Mouse (Mus musculus): ENCODE data around the gene 9030025P20Rik.
A peak's percentile ranks its signal among the peaks of the same experiment; 100 is the strongest.
"Not testable (repeated sequence)": the region's sequence is repeated elsewhere in the genome, so short reads cannot be mapped to it uniquely, and the experiment has no call there.

9030025P20Rik gene

DNA sequence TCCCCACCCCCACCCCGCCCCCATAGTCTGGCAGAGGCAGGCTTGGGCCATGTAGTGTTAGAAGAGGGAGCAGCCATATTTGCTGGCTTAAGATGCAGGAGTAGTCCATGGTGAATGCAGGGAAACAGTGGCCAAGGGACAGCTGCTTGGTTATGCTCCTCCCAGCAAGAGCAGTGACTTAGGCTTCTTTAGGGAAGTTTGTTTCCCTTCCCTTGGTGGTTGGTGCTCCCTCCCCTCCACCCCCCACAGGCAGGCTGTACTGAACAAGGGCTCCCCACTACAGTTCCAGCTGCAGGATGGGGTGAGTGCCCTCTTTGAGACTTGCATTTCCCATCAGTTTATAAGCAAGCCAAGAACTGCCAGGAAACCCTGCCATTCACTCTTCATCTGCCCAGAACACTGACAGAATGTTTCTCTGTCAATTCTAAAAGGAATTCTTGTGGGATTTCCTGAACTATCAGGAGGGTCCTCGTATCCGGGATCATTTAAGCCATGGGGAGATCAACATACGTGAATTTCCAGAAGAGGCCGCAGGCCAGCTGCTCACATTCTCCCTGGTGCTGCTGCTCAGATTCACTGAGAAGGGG, 11.9 kb downstream of the 9030025P20Rik start:
- DNase-seq (ENCODE audit: low spot score in 2 of 2): peak in 1 of 2 experiments; percentile 5

DNA sequence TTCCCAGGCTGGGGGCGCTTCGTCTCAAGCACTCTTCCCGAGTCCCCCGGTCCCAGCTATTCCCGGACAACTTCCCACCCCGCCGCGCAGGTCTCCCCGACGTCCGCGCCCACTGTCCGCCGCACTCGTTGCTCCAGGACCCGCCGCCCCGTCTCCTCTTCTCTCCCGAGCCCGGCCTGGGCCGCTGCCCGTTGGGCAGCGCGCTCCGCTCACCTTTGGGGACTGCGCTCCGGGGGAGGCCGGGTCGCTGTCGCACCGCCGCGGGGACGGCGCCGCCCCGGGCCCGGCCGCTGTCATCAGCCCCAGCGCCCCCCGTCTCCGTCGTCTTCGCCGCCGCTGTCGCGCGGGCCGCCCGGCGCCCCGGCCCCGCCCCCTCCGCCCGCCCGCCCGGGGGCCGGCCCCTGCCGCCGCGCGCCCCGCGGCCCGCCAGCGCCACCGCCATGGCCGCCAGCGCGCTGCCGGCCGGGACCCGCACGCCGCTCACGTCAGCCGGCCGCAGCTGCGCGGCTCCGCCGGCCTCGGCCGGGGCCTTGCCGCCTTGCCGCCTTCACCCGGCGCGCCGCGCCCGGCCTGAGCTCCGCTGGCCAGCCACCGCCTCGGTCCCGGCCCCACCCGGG, 14.4 kb downstream of the 9030025P20Rik start:
- not testable (repeated sequence) for DNase-seq (ENCODE audit: low spot score in 2 of 2)

DNA sequence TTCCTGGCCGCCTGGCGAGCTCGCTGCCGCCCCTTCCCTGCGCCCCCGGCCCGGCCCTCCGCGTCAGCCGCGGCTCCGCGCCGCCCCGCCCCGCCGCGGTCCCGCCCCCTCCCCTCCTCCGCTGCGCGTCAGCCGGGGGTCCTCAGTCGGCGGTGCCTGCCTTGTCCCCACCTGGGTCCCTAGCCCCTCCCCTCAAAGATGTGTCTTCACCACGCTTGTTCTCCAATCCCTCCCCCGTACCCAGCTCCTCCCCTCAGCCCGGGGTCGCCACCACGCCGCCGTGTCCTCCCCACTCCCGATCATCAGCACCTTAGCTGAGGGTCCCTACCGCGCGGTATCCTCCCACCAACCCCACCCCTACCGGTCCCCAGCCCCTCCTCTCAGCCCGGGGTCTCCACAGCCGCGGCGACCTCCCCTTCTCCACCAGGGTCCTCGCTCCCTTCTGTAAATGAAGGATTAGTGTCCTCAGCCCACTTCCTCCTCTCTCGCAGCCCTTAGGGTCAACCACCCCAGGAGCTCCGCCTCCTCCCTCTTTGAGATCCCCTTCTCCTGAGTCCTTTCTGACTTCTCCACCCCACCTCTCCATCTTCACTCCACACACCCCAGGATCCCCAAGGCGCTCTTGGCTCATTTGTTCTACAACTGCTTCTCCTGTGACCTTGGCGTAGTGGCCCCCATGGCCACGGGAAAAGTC, 15.0 kb downstream of the 9030025P20Rik start:
- DNase-seq (ENCODE audit: low spot score in 2 of 2): not testable (repeated sequence)

DNA sequence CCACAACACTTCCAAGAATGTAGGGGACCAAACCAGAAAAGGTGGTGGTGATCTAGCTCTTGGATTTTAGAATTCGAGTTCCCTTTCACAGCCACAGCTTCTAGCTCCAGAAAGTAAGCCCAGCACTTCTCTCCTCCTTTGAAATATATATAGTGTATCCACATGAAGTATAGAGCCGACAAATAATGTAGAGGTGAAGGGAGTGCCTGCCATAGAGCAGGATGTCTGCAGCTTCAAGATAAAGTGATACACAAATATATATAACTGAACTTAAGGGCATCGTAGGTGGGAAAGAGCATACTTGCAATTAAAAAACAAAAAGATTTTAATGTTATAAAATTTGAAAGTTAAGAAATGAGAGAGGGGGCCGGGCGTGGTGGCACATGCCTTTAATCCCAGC, 15.9 kb downstream of the 9030025P20Rik start:
- DNase-seq (ENCODE audit: low spot score in 2 of 2): not testable (repeated sequence)

DNA sequence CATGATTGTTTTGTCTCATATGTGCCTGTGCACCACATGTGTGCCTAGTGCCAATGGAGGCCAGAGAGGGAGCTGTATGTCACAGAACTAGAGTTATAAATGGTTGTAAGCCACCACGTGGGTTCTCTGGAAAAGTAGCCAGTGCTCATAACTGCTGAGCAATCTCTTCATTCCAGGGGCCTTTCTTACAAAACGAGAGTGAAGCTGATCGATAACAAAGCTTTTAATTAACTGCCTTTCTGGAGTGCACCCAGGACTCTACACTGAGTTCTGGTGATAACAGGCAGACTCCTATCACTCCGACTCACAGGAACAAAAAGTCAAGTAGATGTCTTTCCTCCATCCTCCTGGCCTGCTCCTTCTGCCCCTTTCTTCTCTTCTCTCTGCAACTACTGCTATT, 21.8 kb downstream of the 9030025P20Rik start:
- DNase-seq (ENCODE audit: low spot score in 2 of 2): not testable (repeated sequence)

DNA sequence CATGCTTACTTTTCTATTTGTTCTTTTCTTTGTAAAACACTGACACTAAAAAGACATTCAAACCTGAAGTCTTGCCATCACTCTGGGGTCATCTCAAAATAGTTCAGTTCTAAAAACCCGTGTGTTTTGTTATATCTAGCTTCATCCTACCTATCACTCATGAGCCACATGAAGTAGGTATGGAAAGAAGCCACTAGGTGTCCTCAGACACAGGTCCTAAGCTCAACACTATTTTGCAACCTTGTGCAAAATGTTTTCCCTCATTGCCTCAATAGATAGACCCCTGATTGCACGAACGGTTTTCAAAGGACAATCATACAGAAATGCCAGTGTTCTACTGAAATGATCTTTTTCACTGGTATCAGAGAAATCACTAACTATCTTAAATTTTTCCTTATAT, 30.8 kb downstream of the 9030025P20Rik start:
- not testable (repeated sequence) for DNase-seq (ENCODE audit: low spot score in 2 of 2)

DNA sequence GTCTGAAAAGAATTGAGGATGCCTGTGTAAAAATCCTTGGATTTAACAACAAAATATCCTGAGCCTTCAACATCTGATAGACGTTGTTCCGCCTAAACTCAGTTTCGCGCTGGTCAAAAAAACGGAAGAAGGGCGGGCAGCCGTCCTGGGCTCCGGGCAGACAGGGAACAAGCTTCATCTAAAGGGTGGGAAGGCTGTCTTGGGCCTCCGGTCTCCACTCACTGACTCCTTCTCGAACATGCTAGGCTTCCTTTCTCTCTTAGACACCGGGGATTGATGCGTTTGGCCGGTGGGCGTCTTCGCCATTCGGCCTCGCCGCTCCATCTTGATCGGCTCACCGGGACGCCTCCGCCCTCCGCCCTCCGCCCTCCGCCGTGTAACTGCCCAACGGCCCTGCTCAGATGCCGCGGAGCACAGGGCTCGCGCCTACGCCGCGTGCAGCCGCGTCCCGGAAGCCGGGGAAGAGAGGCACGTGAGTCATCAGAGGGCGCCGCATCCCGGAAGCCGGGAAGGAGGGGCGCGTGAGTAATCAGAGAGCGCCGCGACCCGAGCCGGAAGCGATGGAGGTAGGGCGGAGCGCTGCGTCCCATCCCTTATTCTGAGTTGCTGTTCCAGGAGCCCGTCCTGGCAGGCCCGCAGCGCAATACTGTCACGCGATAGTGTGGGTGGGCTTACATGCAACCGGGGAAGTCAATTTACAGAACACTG, 31.6 kb downstream of the 9030025P20Rik start, which contains the start of gene Gm3435:
Gm3435 (plus strand) TSS at position 471 of the 708 bp plus-strand sequence.
- not testable (repeated sequence) for DNase-seq (ENCODE audit: low spot score in 2 of 2)

DNA sequence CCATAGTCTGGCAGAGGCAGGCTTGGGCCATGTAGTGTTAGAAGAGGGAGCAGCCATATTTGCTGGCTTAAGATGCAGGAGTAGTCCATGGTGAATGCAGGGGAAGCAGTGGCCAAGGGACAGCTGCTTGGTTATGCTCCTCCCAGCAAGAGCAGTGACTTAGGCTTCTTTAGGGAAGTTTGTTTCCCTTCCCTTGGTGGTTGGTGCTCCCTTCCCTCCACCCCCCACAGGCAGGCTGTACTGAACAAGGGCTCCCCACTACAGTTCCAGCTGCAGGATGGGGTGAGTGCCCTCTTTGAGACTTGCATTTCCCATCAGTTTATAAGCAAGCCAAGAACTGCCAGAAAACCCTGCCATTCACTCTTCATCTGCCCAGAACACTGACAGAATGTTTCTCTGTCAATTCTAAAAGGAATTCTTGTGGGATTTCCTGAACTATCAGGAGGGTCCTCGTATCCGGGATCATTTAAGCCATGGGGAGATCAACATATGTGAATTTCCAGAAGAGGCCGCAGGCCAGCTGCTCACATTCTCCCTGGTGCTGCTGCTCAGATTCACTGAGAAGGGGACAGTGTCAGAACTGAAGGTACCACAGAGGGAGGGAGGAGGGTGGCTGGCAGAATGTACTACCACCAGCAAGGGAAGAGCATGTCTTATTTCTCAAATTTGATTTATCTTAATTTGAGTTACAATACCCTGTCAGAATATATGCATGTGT, 43.4 kb downstream of the 9030025P20Rik start:
- peak in 1 of 2 experiments; percentile 29 for DNase-seq (ENCODE audit: low spot score in 2 of 2)

DNA sequence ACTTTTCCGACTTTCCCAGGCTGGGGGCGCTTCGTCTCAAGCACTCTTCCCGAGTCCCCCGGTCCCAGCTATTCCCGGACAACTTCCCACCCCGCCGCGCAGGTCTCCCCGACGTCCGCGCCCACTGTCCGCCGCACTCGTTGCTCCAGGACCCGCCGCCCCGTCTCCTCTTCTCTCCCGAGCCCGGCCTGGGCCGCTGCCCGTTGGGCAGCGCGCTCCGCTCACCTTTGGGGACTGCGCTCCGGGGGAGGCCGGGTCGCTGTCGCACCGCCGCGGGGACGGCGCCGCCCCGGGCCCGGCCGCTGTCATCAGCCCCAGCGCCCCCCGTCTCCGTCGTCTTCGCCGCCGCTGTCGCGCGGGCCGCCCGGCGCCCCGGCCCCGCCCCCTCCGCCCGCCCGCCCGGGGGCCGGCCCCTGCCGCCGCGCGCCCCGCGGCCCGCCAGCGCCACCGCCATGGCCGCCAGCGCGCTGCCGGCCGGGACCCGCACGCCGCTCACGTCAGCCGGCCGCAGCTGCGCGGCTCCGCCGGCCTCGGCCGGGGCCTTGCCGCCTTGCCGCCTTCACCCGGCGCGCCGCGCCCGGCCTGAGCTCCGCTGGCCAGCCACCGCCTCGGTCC, 45.7 kb downstream of the 9030025P20Rik start:
- not testable (repeated sequence) for DNase-seq (ENCODE audit: low spot score in 2 of 2)

DNA sequence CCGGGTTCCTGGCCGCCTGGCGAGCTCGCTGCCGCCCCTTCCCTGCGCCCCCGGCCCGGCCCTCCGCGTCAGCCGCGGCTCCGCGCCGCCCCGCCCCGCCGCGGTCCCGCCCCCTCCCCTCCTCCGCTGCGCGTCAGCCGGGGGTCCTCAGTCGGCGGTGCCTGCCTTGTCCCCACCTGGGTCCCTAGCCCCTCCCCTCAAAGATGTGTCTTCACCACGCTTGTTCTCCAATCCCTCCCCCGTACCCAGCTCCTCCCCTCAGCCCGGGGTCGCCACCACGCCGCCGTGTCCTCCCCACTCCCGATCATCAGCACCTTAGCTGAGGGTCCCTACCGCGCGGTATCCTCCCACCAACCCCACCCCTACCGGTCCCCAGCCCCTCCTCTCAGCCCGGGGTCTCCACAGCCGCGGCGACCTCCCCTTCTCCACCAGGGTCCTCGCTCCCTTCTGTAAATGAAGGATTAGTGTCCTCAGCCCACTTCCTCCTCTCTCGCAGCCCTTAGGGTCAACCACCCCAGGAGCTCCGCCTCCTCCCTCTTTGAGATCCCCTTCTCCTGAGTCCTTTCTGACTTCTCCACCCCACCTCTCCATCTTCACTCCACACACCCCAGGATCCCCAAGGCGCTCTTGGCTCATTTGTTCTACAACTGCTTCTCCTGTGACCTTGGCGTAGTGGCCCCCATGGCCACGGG, 46.4 kb downstream of the 9030025P20Rik start:
- DNase-seq (ENCODE audit: low spot score in 2 of 2): not testable (repeated sequence)

DNA sequence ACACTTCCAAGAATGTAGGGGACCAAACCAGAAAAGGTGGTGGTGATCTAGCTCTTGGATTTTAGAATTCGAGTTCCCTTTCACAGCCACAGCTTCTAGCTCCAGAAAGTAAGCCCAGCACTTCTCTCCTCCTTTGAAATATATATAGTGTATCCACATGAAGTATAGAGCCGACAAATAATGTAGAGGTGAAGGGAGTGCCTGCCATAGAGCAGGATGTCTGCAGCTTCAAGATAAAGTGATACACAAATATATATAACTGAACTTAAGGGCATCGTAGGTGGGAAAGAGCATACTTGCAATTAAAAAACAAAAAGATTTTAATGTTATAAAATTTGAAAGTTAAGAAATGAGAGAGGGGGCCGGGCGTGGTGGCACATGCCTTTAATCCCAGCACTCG, 47.2 kb downstream of the 9030025P20Rik start:
- not testable (repeated sequence) for DNase-seq (ENCODE audit: low spot score in 2 of 2)

DNA sequence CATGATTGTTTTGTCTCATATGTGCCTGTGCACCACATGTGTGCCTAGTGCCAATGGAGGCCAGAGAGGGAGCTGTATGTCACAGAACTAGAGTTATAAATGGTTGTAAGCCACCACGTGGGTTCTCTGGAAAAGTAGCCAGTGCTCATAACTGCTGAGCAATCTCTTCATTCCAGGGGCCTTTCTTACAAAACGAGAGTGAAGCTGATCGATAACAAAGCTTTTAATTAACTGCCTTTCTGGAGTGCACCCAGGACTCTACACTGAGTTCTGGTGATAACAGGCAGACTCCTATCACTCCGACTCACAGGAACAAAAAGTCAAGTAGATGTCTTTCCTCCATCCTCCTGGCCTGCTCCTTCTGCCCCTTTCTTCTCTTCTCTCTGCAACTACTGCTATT, 53.1 kb downstream of the 9030025P20Rik start:
- not testable (repeated sequence) for DNase-seq (ENCODE audit: low spot score in 2 of 2)

DNA sequence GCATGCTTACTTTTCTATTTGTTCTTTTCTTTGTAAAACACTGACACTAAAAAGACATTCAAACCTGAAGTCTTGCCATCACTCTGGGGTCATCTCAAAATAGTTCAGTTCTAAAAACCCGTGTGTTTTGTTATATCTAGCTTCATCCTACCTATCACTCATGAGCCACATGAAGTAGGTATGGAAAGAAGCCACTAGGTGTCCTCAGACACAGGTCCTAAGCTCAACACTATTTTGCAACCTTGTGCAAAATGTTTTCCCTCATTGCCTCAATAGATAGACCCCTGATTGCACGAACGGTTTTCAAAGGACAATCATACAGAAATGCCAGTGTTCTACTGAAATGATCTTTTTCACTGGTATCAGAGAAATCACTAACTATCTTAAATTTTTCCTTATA, 62.2 kb downstream of the 9030025P20Rik start:
- DNase-seq (ENCODE audit: low spot score in 2 of 2): not testable (repeated sequence)

Data from frontal cortex, postnatal 36 days (tissue).